Mouse (Mus musculus) NIH3T3 (cell line): ENCODE measurements at regions not wholly inside any gene's neighbourhood (a gene's known extent, or its start where the extent isn't known, plus 50 kb on each side); places are given as distances from the start of the nearest gene placed in this dataset.
A peak's percentile ranks its signal among the peaks of the same experiment; 100 is the strongest.

Experiments
- DNase-seq: peaks from one replicate; pipeline ENCODE4 v3.0.0-alpha.2; 2012; ENCODE audit warnings: low read depth

- peak; percentile 69 for DNase-seq
Measured at GRCm38 (mm10) chr3:128001924-128002501, 105.9 kb upstream of the Fam241a start.

GRCm38 (mm10) chr3:127995678-127996077 is 99.6 kb upstream of the Fam241a start:
- no peak for DNase-seq

GRCm38 (mm10) chr3:127987583-127987982 is 91.5 kb upstream of the Fam241a start:
- no peak for DNase-seq

GRCm38 (mm10) chr3:127985165-127985564 is 89.0 kb upstream of the Fam241a start:
- no peak for DNase-seq

GRCm38 (mm10) chr3:127977240-127977639 is 81.1 kb upstream of the Fam241a start:
- DNase-seq: no peak

GRCm38 (mm10) chr3:127970891-127971290 is 74.8 kb upstream of the Fam241a start:
- DNase-seq: peak; percentile 72

GRCm38 (mm10) chr3:127967170-127967569 is 71.0 kb upstream of the Fam241a start:
- DNase-seq: no peak

- DNase-seq: no peak
Measured at GRCm38 (mm10) chr3:127966214-127966613, 70.1 kb upstream of the Fam241a start.

GRCm38 (mm10) chr3:127958919-127959684 is 63.0 kb upstream of the Fam241a start:
- no peak for DNase-seq

- no peak for DNase-seq
Measured at GRCm38 (mm10) chr3:127954856-127955255, 58.7 kb upstream of the Fam241a start.

GRCm38 (mm10) chr3:127953610-127954009 is 57.5 kb upstream of the Fam241a start:
- DNase-seq: no peak

GRCm38 (mm10) chr3:127948898-127949620 is 52.9 kb upstream of the Fam241a start:
- DNase-seq: peak; percentile 90

GRCm38 (mm10) chr3:127948326-127948725 is 52.2 kb upstream of the Fam241a start:
- peak; percentile 51 for DNase-seq
